Mouse (Mus musculus) liver, embryonic 14.5 days (tissue): Measurements from ENCODE around the gene Flnb.
A peak's percentile ranks its signal among the peaks of the same experiment; 100 is the strongest.

Source experiments
- CTCF ChIP-seq: IDR thresholded peaks from 2 replicates; pipeline ENCODE4 v1.5.1; 2016; ENCODE audit warnings: antibody characterized with exemption, low read depth, control low read depth
- EP300 ChIP-seq: IDR thresholded peaks from 2 replicates; pipeline ENCODE4 v1.6.1; 2016; ENCODE audit warnings: antibody characterized with exemption, low read depth

- peak; percentile 88 for TF ChIP-seq CTCF
- TF ChIP-seq EP300: no peak
Measured at GRCm38 (mm10) chr14:7817770-7818462, at the start of gene Flnb.
